Comparison of ENCODE assay signal across 23 mouse cellular contexts in the genomic region with DNA sequence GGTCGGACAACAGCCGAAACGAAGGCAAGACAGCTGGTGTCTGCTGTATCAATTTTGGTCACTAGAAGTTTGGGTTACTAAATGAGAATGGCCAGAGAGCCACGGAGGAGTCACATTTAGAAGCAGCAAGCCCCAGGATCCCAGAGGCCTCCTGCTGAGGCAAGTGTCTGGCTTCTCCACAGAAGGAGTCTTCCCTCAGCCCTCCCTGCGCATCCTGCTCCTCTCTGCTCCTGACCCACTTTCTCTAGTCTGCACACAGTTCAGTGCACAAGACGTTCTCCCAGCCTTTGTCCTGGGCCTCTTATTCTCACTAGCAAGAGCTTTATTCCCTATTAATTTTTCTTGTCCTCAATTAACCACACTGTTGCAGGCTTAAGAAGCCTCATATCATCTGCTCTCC.
DNase-seq lines count a peak whose midpoint lies in the region; ATAC-seq and TF ChIP-seq lines count a peak whose summit lies in the region.
"Had no signal": no experiment of that assay in that cellular context is flagged by ENCODE, and none has a peak within 500 bp of the region (broad histone marks: within the 10 kb centered on the region; RNA-seq: fewer than 3 reads in every experiment).

No protein-coding gene starts in this region.

- peaks cover 13% of the 10 kb centered on the region for H3K4me1 ChIP-seq in cerebellum, adult 2 months (ENCODE audit: control insufficient read depth, insufficient read depth, low read length)

- H3K27me3 ChIP-seq in cerebellum, adult 2 months (ENCODE audit: control insufficient read depth, insufficient read depth, low read length) = no peaks in the 10 kb centered on the region
- H3K27me3 ChIP-seq: heart, embryonic 15.5 days; limb, embryonic 15.5 days had no signal

- DNase-seq in frontal cortex, postnatal 10 days (ENCODE audit: low spot score in 2 of 2) = no peak
- peak; percentile 5 for DNase-seq in adipocyte (ENCODE audit: low spot score)
- DNase-seq in cerebellum, adult 2 months = peak; percentile 47 to 53
- DNase-seq in cerebellum, postnatal 25 days = peak; percentile 47 to 62
- no peak for DNase-seq in layer of hippocampus, postnatal 10 days (ENCODE audit: low spot score in 2 of 2)
- no peak for DNase-seq in layer of hippocampus, adult 11-12 months (ENCODE audit: low spot score)
- DNase-seq: gastrocnemius, adult 2 months; heart, postnatal 4 days; kidney, adult 18-20 months; kidney, postnatal 4 days; layer of hippocampus, adult 9-11 months; left cerebral cortex, postnatal 4 days; lung, embryonic 14.5 days; lung, postnatal 4 days; right cerebral cortex, postnatal 4 days; thymus, postnatal 25 days had no signal

- no peak for TF ChIP-seq CTCF in cerebellum, adult 2 months (IDR thresholded peaks at IDR 0.05; ENCODE audit: borderline replicate concordance, insufficient read depth, low read depth, low read length)

- no peak overlapping the region for H3K4me3 ChIP-seq in cerebellum, adult 2 months (replicated peaks; ENCODE audit: insufficient read depth, low read depth, low read length)
- H3K4me3 ChIP-seq: forebrain, embryonic 10.5 days; gastrocnemius, adult 2 months; heart, embryonic 15.5 days; left cerebral cortex, adult 2 months; limb, embryonic 15.5 days had no signal

- H3K27ac ChIP-seq in cerebellum, adult 2 months (ENCODE audit: insufficient read depth, low read length) = no peak overlapping the region
- H3K27ac ChIP-seq: forebrain, embryonic 10.5 days; gastrocnemius, adult 2 months; heart, embryonic 15.5 days; left cerebral cortex, adult 2 months; limb, embryonic 15.5 days; liver, embryonic 14.5 days had no signal

- TF ChIP-seq POLR2A in cerebellum, adult 2 months (IDR thresholded peaks at IDR 0.05; ENCODE audit: borderline replicate concordance, insufficient read depth, low read length) = no peak

- WGBS in cerebellum, adult 2 months = 46% methylated on average over 6 of the region's 6 CpGs

- ATAC-seq in frontal cortex, adult (ENCODE audit: low TSS enrichment) = peak; percentile 67
- ATAC-seq in inflammation-experienced regulatory T-cells, adult 6 months = no peak

Comparison
In these comparisons a context has a peak if more than half of its experiments do, and no peak if none do; other contexts are left out.
1. DNase-seq: peak in adipocyte (single experiment), cerebellum, adult 2 months (2 of 2) and cerebellum, postnatal 25 days (2 of 2); none in frontal cortex, postnatal 10 days (0 of 2), layer of hippocampus, postnatal 10 days (0 of 2) and layer of hippocampus, adult 11-12 months (single experiment).